Mouse (Mus musculus) liver, embryonic 14.5 days (tissue): ENCODE results near the gene Dnajc19. TPM values are rescaled to one million over a fixed set of nuclear protein-coding genes. Genes with fewer than 3 reads are reported as not detected.
A peak's percentile ranks its signal among the peaks of the same experiment; 100 is the strongest.
"Not testable (repeated sequence)": the region's sequence is repeated elsewhere in the genome, so short reads cannot be mapped to it uniquely, and the experiment has no call there.

Experiments used
- ATAC-seq: fragments of 200-750 bp; cut with Nextera tagmentation; 2 replicates; pipeline ENCODE4 v1.8.0; 2017; ENCODE audit warnings: moderate number of reproducible peaks, mild to moderate bottlenecking, moderate library complexity; ENCODE audit not compliant: insufficient read depth
- DNase-seq, 3 experiments: peaks; one replicate each; pipeline ENCODE4 v3.0.0-alpha.2; 2012 to 2013; ENCODE audit warnings: low read depth in 3 of 3, low spot score in 3 of 3
- H3K27ac ChIP-seq: fragments of 300-500 bp; sonication (generic); 2 replicates; pipeline ENCODE4 v1.5.1; 2014; ENCODE audit warnings: moderate library complexity, mild to moderate bottlenecking, control low read depth, inconsistent platforms
- H3K27me3 ChIP-seq: fragments of 300-500 bp; sonication (generic); 2 replicates; pipeline ENCODE4 v1.6.1; 2014; ENCODE audit warnings: mild to moderate bottlenecking, low read length, moderate library complexity; ENCODE audit not compliant: control insufficient read depth, insufficient read depth
- H3K36me3 ChIP-seq: fragments of 300-500 bp; sonication (generic); replicated peaks from 2 replicates; pipeline ENCODE4 v1.6.1; 2014; ENCODE audit warnings: low read depth; ENCODE audit not compliant: control insufficient read depth, insufficient read depth
- H3K4me1 ChIP-seq, 2 experiments: fragments of 200-500 bp in 1 of 2; fragments of 300-500 bp in 1 of 2; sonication (generic) in 1 of 2; replicated peaks; 2 replicates each; pipeline ENCODE4 v1.6.1; 2012 to 2014; ENCODE audit warnings: antibody characterized with exemption in 1 of 2, inconsistent platforms in 1 of 2, low read length in 1 of 2; ENCODE audit not compliant: control insufficient read depth in 2 of 2, insufficient read depth in 2 of 2
- H3K4me2 ChIP-seq: fragments of 300-500 bp; sonication (generic); 2 replicates; pipeline ENCODE4 v1.6.1; 2014; ENCODE audit warnings: low read depth, mild to moderate bottlenecking, control low read depth, moderate library complexity
- H3K4me3 ChIP-seq, 2 experiments: fragments of 200-500 bp in 1 of 2; fragments of 300-500 bp in 1 of 2; sonication (generic) in 1 of 2; 2 replicates each; pipeline ENCODE4 v1.5.1; 2012 to 2014; ENCODE audit warnings: low read depth in 2 of 2, low read length in 2 of 2, mild to moderate bottlenecking in 2 of 2, control low read depth in 1 of 2, inconsistent platforms in 1 of 2, moderate library complexity in 1 of 2; ENCODE audit not compliant: insufficient read depth in 1 of 2
- H3K9ac ChIP-seq: fragments of 300-500 bp; sonication (generic); replicated peaks from 2 replicates; pipeline ENCODE4 v1.6.1; 2014; ENCODE audit warnings: mild to moderate bottlenecking, control low read depth, moderate library complexity
- H3K9me3 ChIP-seq: fragments of 300-500 bp; sonication (generic); 2 replicates; pipeline ENCODE4 v1.6.1; 2016; ENCODE audit warnings: low read length, mixed read lengths; ENCODE audit not compliant: control insufficient read depth
- CTCF ChIP-seq: IDR thresholded peaks from 2 replicates; pipeline ENCODE4 v1.5.1; 2016; ENCODE audit warnings: antibody characterized with exemption, low read depth, control low read depth
- EP300 ChIP-seq: IDR thresholded peaks from 2 replicates; pipeline ENCODE4 v1.6.1; 2016; ENCODE audit warnings: antibody characterized with exemption, low read depth
- whole genome bisulfite sequencing: fragments of 180-500 bp; shearing (Covaris S2); extraction: QIAGEN DNeasy Blood & Tissue Kit; methylation state at CpG from one replicate; pipeline ENCODE4 v1.1.7; 2014; ENCODE audit not compliant: insufficient replicate concordance; 5-methylcytosine and 5-hydroxymethylcytosine counted together
- polyA plus RNA-seq, 2 experiments: library from polyadenylated mRNA; depleted of rRNA in 1 of 2; stranded (reverse) in 1 of 2; unstranded in 1 of 2; fragments of >200 nt; fragmentation: Nextera tagmentation in 1 of 2; extraction: Ambion mirVana in 1 of 2; gene quantifications; 2 replicates each; pipeline versions ENCODE4 v1.2.1 to v1.2.3; 2012 to 2014

The Dnajc19 gene
- polyA plus RNA-seq, 2 experiments: 73.1 to 209 TPM

DNA sequence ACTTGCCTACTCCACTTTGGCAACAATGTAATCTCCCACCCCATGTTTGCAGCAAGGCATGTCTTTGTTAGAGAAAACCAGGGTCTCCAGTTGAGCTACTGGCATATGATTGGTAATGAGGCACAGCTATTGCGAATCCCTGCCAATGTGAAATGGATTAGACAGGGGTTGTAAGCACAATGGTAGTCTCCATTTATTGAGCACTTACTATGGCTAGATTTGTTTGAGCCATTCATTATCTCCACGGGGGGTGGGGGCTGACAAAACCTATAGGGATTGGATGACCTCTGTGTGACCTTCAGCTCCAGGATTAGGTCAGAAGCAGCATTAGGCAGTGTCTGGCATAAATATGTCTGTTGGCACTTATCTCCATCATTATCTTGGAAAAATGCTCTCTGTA lies 21.8 kb upstream of the Dnajc19 start:
- TF ChIP-seq EP300 (no peak), CTCF (no peak)
- no peak overlapping the region for H3K4me3 ChIP-seq
- 65% methylated on average over 2 of the region's 2 CpGs for WGBS
- no peaks in the 10 kb centered on the region for H3K9me3 ChIP-seq
- H3K4me2 ChIP-seq: no peak overlapping the region
- H3K27ac ChIP-seq: no peak overlapping the region
- H3K4me1 ChIP-seq: no peaks in the 10 kb centered on the region
- H3K9ac ChIP-seq: no peak overlapping the region
- DNase-seq (no peak), ATAC-seq (no peak)
- peaks cover 9% of the 10 kb centered on the region for H3K27me3 ChIP-seq
- no peaks in the 10 kb centered on the region for H3K36me3 ChIP-seq

DNA sequence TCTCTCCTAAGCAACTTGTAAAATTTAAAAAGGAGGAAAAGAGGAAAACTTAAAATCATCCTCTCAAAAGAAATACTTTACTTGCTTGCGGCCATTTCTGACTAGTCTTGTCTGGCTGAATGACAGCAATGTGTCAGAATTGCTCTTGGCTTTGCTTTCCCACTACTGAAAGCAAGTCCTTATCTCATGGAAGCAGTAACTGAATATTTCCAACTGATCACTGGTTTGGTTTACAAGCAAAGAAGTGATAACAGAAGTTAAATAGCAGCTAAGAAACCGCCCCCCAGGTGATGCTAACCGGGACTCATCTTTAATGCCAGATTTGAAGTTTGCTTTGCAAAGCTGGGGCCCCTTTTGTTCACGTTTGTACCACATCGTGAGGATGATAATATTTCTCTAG lies 2.5 kb upstream of the Dnajc19 start:
- Histone ChIP-seq H3K27me3 (no peaks in the 10 kb centered on the region), H3K4me1 (peaks cover 12 to 24% of the 10 kb centered on the region in 2 experiments), H3K9ac (no peak overlapping the region), H3K9me3 (no peaks in the 10 kb centered on the region), H3K4me2 (no peak overlapping the region), H3K4me3 (no peak overlapping the region), H3K27ac (no peak overlapping the region), H3K36me3 (peaks cover 4% of the 10 kb centered on the region)
- ATAC-seq (no peak), DNase-seq (no peak)
- WGBS: 15% methylated on average over 5 of the region's 5 CpGs
- peak; percentile 81 for TF ChIP-seq EP300
- no peak for TF ChIP-seq CTCF

DNA sequence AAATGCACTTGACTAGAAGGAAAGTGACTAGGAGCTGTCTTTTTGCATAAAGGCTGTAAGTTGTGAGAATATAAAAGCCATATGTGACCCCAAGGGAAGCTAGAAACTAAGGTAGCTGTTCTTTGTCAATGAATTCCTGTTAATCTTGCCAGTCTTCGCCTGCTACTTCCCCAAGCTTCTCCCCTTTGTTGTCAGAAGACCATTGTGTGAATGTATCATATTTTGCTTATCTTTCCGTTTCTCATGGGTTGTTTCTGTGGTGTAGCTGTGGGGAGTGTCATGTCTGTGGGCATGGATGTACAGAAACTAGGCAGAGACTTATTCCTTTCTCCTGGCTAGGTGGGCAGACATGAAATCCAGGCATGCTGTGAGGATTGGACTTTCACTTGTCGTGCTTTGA lies 808 bp upstream of the Dnajc19 start:
- H3K36me3 ChIP-seq: peaks cover 12% of the 10 kb centered on the region
- WGBS: 33% methylated on average over 3 of the region's 3 CpGs

DNA sequence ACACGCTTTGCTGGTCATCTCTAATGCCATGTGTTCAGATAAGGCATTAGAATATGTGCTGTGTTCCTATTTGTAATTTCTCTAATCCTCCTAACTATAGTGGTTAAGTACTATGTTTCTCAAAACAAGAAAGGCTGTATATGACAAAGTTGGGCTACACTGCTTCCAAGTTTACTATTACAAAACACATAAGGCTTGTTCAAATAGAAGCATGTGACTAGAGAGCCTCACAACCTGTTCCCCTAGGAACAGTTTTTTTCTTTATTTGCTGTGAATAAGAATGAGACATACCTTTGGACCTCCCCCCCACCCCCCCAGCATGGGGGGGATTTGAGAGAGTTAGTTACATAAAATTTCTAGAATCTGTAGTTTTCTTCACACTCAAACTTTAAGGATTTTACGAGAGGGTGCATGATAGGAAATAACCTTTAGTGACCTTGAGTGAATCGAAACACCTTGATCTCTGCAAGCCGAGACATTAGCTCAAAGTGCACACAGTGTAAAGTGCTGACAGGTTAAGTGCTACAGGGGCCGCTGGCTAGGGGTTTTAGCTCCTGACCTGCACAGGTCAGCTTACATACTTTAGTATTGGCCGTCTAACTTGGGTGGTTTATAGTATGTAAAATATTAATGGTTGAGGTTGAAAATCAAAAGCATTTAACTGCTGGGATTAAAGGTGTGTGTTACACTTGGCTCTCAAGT lies 4.9 kb downstream of the Dnajc19 start:
- Histone ChIP-seq H3K4me2 (no peak overlapping the region), H3K36me3 (peaks cover 36% of the 10 kb centered on the region), H3K27me3 (no peaks in the 10 kb centered on the region), H3K27ac (no peak overlapping the region), H3K9me3 (no peaks in the 10 kb centered on the region), H3K4me1 (peaks cover 5 to 10% of the 10 kb centered on the region in 2 experiments), H3K9ac (no peak overlapping the region), H3K4me3 (no peak overlapping the region)
- DNase-seq (no peak), ATAC-seq (peak; percentile 25; the same call in 1 of the 2 replicates)
- TF ChIP-seq EP300 (no peak), CTCF (no peak)
- WGBS: 71% methylated on average over 6 of the region's 6 CpGs

More for the DNA sequence above, 808 bp upstream of the Dnajc19 start:
- TF ChIP-seq CTCF: no peak
- no peak for TF ChIP-seq EP300
- Histone ChIP-seq H3K4me3 (peak overlapping the region in 1 of 2 experiments; percentile 88; a peak in 1 of 4 replicates), H3K9ac (no peak overlapping the region), H3K9me3 (no peaks in the 10 kb centered on the region), H3K4me2 (peak overlapping the region; percentile 78), H3K27ac (peak overlapping the region; percentile 26; the same call in 1 of the 2 replicates), H3K27me3 (no peaks in the 10 kb centered on the region), H3K4me1 (peaks cover 12 to 24% of the 10 kb centered on the region in 2 experiments)
- ATAC-seq: no peak
- DNase-seq: no peak

DNA sequence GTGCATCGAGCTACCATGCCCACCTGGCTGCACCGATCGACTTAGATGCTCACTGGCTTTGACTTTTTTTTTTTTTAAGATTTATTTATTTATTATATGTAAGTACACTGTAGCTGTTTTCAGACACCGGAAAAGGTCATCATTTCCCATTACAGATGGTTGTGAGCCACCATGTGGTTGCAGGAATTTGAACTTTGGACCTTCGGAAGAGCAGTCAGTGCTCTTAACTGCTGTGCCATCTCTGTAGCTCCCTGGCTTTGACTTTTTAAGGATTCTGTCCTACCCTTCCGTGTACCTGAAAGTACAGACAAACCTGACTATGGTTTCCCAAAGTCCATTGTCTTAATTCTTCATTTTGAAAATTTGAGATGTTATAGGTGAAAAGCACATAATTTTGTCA lies 8.4 kb downstream of the Dnajc19 start:
- Histone ChIP-seq H3K27me3 (no peaks in the 10 kb centered on the region), H3K27ac (no peak overlapping the region), H3K9ac (no peak overlapping the region), H3K4me2 (no peak overlapping the region), H3K4me3 (no peak overlapping the region), H3K9me3 (no peaks in the 10 kb centered on the region), H3K4me1 (no peaks in the 10 kb centered on the region), H3K36me3 (peaks cover 28% of the 10 kb centered on the region)
- DNase-seq (no peak), ATAC-seq (no peak)
- TF ChIP-seq EP300 (no peak), CTCF (no peak)
- WGBS: 88% methylated on average over 6 of the region's 6 CpGs

DNA sequence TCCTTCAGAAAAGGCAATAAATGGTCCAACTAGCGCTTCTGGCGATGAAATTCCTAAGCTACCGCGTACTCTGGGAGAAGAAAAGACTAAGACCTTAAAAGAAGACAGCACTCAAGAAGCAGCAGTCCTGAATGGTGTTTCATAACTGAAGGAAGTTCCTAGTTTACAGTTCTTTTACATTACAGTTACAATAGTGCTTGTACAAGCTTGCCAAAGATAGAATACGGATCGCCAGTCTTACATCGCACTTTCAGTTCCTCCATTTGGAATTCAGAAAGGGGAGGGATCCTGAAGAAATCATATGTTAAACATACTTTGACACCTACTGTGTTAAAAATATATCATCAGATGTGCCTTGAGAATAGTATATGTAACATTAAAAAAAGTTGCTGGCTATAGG lies 12.2 kb downstream of the Dnajc19 start:
- not testable (repeated sequence) for H3K27me3 ChIP-seq, H3K4me3 ChIP-seq, DNase-seq, ATAC-seq, H3K27ac ChIP-seq, H3K9me3 ChIP-seq, H3K4me2 ChIP-seq, H3K9ac ChIP-seq, H3K4me1 ChIP-seq
- WGBS: 94% methylated on average over 7 of the region's 7 CpGs
- H3K36me3 ChIP-seq: peaks cover 21% of the 10 kb centered on the region
